Mouse (Mus musculus) adrenal gland, adult (tissue): ENCODE results near the gene Plekha5.
A peak's percentile ranks its signal among the peaks of the same experiment; 100 is the strongest.

Source experiments
- DNase-seq, 2 experiments: peaks; one replicate each; pipeline ENCODE4 v3.0.0; 2022 to 2023; ENCODE audit warnings: low spot score in 1 of 2; ENCODE audit not compliant: inconsistent age in 2 of 2

The Plekha5 gene

DNA sequence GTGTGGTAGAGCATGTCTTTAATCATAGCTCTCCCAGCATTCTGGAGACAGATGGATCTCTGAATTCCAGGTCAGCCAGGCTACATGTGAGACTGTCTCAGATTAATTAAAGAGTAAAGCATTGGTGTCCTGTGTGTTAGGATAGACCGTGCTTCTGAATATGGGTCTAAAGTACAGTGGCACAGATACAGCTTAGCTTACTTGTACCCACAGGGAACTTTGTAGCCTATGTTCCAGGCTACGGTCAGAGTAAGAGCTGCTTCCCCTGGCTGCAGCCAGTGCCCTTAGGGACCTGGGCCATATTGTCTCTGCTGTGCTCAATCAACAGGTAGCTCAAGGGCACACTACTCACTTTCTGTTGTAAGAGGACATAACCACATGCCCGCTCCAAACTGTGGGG, 30.5 kb downstream of the Plekha5 start:
- DNase-seq = no peak

- peak in 1 of 2 experiments; percentile 60 for DNase-seq
Observed at GRCm38 (mm10) chr6:140455851-140456250, 32.0 kb downstream of the Plekha5 start.

DNA sequence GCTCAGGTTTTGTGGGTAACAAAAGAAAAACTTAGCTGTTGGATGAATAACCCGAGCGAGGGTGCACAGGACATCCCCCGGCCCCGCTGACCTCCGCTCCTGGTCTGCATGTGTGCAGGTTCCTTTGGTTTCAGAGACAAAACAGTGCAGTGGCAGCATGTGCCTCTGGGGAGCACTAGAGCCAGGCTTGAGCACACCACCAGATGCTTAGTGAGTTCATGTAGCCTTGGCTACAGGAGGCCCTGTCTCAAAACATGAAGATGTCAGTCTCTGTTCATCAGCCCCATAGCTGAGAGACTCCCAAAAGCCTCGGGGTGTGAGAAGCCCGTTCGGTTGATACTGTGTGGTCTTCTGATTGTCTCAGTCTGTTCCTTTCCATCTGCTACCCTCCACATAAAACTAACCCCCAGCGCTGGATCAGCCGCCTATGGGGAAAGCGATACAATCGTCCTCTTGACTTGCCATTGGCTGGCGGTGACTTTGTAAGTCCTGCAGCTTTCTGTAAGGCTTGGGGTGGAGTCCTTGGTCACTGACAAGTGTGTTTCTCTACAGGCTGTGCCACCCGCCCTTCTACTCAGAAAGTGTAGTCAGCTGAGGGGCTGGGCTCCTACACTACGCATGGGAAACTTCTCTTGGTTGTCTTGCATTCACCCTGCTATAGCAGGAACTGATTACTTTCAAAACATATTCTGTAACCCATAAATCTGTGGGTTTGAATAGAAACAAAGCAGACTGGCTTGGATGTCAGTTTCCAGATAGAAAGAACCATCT, 32.7 kb downstream of the Plekha5 start:
- DNase-seq = no peak

GRCm38 (mm10) chr6:140460398-140460797, 36.5 kb downstream of the Plekha5 start:
- no peak for DNase-seq

- no peak for DNase-seq
Observed at GRCm38 (mm10) chr6:140464818-140465217, 41.0 kb downstream of the Plekha5 start.

DNA sequence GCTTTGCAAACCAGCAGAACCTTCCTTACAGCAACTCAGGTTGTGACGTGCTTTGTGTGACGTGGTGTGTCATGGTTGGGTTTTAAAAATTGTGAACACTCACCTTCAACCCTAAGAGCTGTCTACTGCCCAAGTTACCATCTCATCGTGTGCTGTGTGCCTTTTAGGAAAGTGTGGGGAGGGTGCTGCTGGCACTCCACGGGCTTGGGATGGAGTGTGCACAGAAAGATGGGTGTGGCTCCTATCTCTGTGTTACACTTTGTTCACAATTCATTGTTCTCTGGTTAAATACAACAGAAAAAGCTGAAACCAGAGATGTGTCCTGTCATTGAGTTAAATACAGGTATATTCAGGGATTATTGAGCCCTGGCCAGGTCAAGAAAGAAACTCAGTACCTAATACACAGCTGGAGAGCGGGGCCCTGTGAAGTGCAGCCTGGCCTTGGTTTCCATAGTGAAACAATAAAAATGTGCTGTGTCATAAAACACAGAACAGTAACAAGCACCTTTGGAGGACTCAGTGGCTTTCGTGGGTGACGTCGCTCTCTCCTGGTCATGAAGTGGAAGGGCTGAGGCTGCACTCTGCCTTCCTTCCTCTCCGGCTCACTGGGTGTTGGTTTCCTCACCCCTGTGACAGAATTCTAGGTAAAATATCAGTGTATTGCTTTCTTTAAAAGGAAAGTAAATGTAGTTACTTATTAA, 42.2 kb downstream of the Plekha5 start:
- DNase-seq = peak; percentile 64 to 86

- DNase-seq = peak in 1 of 2 experiments; percentile 36
Observed at GRCm38 (mm10) chr6:140466841-140467240, 43.0 kb downstream of the Plekha5 start.

- peak; percentile 29 to 76 for DNase-seq
Observed at GRCm38 (mm10) chr6:140467851-140468250, 44.0 kb downstream of the Plekha5 start.

DNA sequence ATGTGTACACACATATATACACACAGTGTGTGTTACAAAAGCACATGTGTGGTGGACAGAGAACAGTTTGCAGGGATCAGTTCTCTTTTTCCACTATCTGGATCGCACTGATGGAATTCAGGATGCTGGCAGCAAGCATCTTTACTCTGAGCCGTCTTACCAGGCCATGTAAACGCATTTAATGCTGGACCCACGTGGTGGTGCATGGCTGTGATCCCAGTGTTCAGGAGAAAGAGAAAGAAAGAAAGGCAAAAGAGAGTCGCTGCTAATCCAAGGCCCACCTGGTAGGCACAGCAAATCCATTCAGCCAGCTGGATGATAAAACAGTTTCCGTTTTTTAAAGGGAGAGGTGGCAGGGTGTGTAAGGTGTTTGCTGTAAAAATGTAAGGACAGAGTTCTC, 45.9 kb downstream of the Plekha5 start:
- no peak for DNase-seq

DNA sequence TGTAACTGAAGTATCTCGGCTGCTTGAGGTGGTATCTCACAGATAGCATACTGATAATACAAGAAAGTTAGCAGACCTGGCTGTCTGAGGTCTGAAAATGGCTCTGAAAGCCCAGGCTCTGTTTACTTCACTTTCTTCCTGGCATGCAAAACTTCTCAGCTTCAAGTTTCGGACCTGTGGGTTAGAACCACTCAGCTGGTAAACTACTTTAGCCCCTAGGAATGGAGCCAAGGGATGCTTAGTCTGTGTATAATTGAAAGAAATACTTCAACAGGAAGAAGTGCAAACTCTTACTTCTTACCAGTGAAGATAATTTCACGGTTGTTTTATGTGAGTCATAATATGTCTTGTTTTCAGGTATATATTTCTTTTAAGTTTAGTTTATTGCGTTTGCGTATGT, 47.9 kb downstream of the Plekha5 start:
- DNase-seq = no peak

DNA sequence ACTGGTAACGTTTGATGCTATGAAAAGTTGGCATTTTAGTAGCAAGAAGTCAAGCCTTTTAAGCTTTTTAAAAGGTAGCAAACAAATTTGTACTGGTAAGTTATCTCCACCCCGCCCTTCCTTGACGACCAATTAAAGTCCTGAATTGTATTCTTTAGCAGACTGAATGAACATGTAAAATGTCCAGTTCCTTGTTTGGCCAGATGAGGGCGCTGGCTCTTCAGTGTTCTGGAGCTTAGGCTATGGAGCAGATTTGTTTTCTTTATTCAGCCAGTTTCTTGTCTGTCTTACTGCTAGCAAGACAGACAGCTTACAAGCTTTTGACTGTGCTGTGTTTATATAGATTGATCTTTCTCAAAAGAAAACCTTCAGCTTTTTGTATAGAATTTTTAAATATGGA, 48.5 kb downstream of the Plekha5 start:
- peak; percentile 65 to 87 for DNase-seq

- DNase-seq = no peak
Observed at GRCm38 (mm10) chr6:140475393-140476087, 51.7 kb downstream of the Plekha5 start.

DNA sequence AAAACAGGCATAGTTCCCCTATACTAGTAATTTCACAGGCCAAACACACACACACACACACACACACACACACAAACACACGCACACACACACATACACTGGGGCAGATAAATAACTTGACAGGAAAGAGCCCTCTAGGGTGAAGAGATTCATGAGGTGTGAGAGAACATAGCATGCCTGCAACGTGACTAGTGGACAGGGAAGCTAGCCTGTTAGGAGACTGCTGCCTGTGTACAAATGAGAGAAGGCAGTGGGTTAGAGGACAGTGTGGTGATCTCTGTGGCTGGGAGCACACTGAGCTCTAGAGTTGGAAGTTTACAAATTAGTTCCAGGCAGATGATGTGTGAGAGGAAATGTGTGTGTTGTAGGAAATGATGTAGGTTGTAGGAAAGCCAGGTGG, 53.1 kb downstream of the Plekha5 start:
- DNase-seq = no peak

GRCm38 (mm10) chr6:140478031-140478430, 54.2 kb downstream of the Plekha5 start:
- DNase-seq = no peak

DNA sequence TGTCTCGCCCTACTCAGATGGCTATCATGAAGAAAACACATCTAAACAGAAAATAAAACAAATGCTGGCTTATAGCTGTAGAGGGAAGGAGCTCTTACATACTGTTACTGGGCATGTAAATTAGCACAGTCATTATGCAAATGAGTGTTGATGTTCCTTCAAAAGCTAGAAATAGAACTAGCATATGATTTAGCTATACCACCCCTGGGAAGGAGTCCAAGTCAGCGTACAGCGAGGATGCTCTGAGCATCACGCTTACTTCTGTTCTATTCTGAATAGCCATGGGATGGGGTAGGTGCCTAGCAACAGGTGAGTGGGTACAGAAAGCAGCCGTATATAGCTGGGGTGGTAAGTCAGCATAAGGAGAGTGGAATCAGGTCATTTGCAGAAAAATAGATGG, 55.1 kb downstream of the Plekha5 start:
- DNase-seq = no peak

DNA sequence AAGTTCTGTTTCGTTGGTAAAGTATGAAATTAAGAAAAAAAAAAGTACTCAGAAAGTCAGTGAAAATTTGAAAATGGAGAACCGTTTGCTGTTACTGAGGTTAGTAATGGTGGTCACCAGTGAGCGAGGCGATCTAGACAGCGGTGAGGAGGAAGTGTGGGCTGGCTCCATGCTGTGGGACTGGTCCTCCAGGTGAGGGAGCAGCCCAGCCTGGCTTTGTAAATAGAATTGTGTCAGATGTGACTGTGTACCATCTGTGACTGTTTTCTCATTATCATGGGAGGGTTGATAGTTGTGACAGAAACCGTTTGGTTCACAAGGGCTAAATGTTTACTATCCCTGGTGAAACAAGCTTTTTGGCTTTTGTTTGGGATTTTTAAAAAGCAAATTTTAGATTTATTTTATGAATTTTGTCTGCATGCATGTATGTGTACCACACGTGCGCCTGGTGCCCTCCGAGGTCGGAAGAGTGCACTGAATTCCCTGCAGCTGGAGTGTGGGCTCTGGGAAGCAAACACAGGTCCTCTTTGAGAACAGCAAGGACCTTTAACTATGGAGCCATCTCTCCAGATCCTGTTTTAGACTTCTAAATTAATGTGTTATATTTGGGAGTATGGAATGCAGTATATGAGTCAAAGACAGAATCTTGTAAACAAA, 56.7 kb downstream of the Plekha5 start:
- DNase-seq = no peak

- DNase-seq = peak; percentile 91 to 96
Observed at GRCm38 (mm10) chr6:140481701-140482460, 58.0 kb downstream of the Plekha5 start.

DNA sequence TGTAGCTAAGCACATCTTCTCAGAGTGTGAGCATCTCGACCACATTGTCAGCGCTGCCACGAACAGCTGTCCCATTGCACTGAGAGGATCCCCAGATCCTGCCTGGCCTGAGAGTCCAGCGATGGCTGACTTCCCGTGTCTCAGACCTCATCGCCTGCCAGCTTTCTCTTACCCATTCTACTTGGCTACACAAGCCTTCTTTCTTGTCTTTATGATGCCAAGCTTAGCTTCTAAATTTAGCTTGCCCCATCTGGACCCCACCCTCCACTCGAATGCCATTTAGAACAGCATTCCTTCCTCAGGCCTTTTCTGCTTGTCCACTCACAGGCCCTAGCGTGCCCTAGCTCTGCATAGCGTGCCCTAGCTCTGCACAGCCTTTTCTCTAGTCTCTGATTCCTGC, 60.3 kb downstream of the Plekha5 start:
- peak in 1 of 2 experiments; percentile 46 for DNase-seq

- DNase-seq = no peak
Observed at GRCm38 (mm10) chr6:140485636-140486035, 61.8 kb downstream of the Plekha5 start.

- no peak for DNase-seq
Observed at GRCm38 (mm10) chr6:140486685-140487084, 62.8 kb downstream of the Plekha5 start.

DNA sequence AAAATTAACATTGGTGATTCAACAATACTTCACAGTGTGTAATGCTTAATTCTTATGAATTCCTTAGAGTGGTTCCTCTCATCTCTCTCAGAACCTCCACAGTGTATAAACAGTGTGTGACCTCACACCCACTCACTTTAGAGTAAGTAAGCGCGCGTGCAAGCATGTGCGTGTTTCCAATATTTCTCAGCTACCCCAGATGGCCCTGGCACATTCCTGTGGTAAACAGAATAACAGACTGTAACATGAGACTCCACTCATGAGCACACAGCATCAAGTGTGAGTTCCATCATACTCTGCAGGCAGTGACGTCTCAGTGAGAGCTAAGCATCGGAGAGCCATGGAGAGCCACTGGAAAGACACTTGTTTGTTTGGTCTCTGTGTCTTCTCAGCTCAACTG, 63.6 kb downstream of the Plekha5 start:
- no peak for DNase-seq
